Mouse (Mus musculus): ENCODE measurements around the gene Sult2a3.
"Not testable (repeated sequence)": the region's sequence is repeated elsewhere in the genome, so short reads cannot be mapped to it uniquely, and the experiment has no call there.

Sult2a3 gene

GRCm38 (mm10) chr7:14122944-14123343 is at the start of gene Sult2a3:
Gene Sult2a3 (minus strand): TSS chr7:14123044.
- no peak for DNase-seq (ENCODE audit: low spot score)

- no peak for DNase-seq (ENCODE audit: low spot score)
Observed at GRCm38 (mm10) chr7:14120436-14120835, 2.4 kb downstream of the Sult2a3 start.

GRCm38 (mm10) chr7:14119865-14120264 is 3.0 kb downstream of the Sult2a3 start:
- not testable (repeated sequence) for DNase-seq (ENCODE audit: low spot score)

- DNase-seq (ENCODE audit: low spot score), result no peak
Observed at GRCm38 (mm10) chr7:14116761-14117160, 6.1 kb downstream of the Sult2a3 start.

GRCm38 (mm10) chr7:14114471-14114870 is 8.4 kb downstream of the Sult2a3 start:
- not testable (repeated sequence) for DNase-seq (ENCODE audit: low spot score)

GRCm38 (mm10) chr7:14047821-14048220 is 75.0 kb downstream of the Sult2a3 start:
- not testable (repeated sequence) for DNase-seq (ENCODE audit: low spot score)

- DNase-seq (ENCODE audit: low spot score), result not testable (repeated sequence)
Observed at GRCm38 (mm10) chr7:14030831-14031230, 92.0 kb downstream of the Sult2a3 start.
